Mouse (Mus musculus) megakaryocyte, embryonic 14.5 days (primary cell): Measurements from ENCODE around the gene Mat2a.

Experiments
- FLI1 ChIP-seq: IDR thresholded peaks from 2 replicates; pipeline ENCODE4 v1.6.1; 2012; ENCODE audit warnings: low read length, inconsistent platforms, mixed read lengths
- GATA1 ChIP-seq: IDR thresholded peaks from 3 replicates; pipeline ENCODE4 v1.6.1; 2012; ENCODE audit warnings: mixed read lengths, low read length, inconsistent platforms, borderline replicate concordance

DNA sequence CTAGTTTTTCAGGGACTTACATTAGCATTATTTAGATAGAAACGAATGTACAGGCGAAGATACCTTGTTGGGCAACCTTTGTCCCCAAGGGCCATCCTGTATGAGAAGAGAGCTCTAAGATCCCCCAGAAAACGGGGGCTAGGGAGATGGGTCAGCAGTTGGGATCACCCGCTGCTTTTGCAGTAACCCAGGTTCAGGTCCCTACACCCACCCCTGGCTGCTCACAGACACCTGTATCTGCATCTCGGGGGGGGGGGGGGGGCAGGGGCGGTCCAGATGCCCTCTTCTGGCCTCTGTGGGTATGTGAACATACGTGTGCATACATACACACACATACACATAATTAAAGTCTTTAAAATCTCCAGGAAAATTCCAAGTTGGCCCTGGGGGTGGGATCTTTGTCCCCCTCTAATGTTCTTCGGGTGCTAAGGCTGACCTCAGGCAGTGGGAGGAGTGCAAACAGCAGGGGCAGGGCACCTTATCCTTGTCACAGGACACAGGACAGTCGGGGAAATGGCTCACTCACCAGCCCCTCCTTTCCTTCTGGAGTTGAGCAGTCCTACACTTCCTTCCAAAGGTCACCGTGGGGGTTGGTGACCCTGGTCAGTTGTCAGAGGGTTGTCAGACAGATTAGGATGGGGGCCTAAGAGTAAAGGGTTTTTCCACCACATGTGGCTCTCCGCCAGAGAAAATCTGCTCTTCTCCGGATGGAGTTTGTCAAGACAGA, 48.4 kb downstream of the Mat2a start:
- no peak for TF ChIP-seq GATA1
- no peak for TF ChIP-seq FLI1
